Mouse (Mus musculus) heart, embryonic 12.5 days (tissue): Measurements from ENCODE around the gene Fgf12. TPM values are rescaled to one million over a fixed set of nuclear protein-coding genes. Genes with fewer than 3 reads are reported as not detected.

Experiments
- ATAC-seq: fragments of 200-750 bp; cut with Nextera tagmentation; 2 replicates; pipeline ENCODE4 v1.8.0; 2017; ENCODE audit warnings: moderate TSS enrichment, moderate library complexity; ENCODE audit not compliant: insufficient number of reproducible peaks, low FRiP score
- H3K27ac ChIP-seq: fragments of 300-500 bp; sonication (generic); 2 replicates; pipeline ENCODE4 v1.5.1; 2016; ENCODE audit warnings: mild to moderate bottlenecking, moderate library complexity; ENCODE audit not compliant: poor library complexity, severe bottlenecking
- H3K27me3 ChIP-seq: fragments of 300-500 bp; sonication (generic); replicated peaks from 2 replicates; pipeline ENCODE4 v1.6.1; 2016; ENCODE audit warnings: mild to moderate bottlenecking, moderate library complexity
- H3K36me3 ChIP-seq: fragments of 300-500 bp; sonication (generic); 2 replicates; pipeline ENCODE4 v1.6.1; 2016; ENCODE audit warnings: mild to moderate bottlenecking, moderate library complexity
- H3K4me1 ChIP-seq: fragments of 300-500 bp; sonication (generic); replicated peaks from 2 replicates; pipeline ENCODE4 v1.6.1; 2016; ENCODE audit warnings: mild to moderate bottlenecking
- H3K4me2 ChIP-seq: fragments of 300-500 bp; sonication (generic); 2 replicates; pipeline ENCODE4 v1.6.1; 2016; ENCODE audit warnings: mild to moderate bottlenecking, moderate library complexity
- H3K4me3 ChIP-seq: fragments of 300-500 bp; sonication (generic); 2 replicates; pipeline ENCODE4 v1.5.1; 2016; ENCODE audit warnings: mild to moderate bottlenecking
- H3K9ac ChIP-seq: fragments of 300-500 bp; sonication (generic); 2 replicates; pipeline ENCODE4 v1.6.1; 2016; ENCODE audit warnings: mild to moderate bottlenecking, moderate library complexity
- H3K9me3 ChIP-seq: fragments of 300-500 bp; sonication (generic); replicated peaks from 2 replicates; pipeline ENCODE4 v1.6.1; 2016; ENCODE audit warnings: mild to moderate bottlenecking, moderate library complexity
- WGBS: fragments of 180-500 bp; shearing (Covaris S2); methylation state at CpG from one replicate; pipeline ENCODE4 v1.1.7; 2016; 5-methylcytosine and 5-hydroxymethylcytosine counted together
- polyA plus RNA-seq: library from polyadenylated mRNA; unstranded; fragments of >200 nt; fragmentation: Nextera tagmentation; extraction: Ambion mirVana; gene quantifications from 2 replicates; pipeline ENCODE4 v1.2.1, GENCODE M21; 2016

Fgf12 gene
- polyA plus RNA-seq, 1 experiment from 2014 or later = 8.3 TPM

GRCm38 (mm10) chr16:28555219-28555618, 197.6 kb downstream of the Fgf12 start:
- no peak for ATAC-seq
- Histone ChIP-seq H3K9me3 (0 out of 2 replicates have a peak, but pooled peaks cover 3% of the 10 kb centered on the region), H3K36me3 (no peaks in the 10 kb centered on the region), H3K9ac (no peak overlapping the region), H3K4me2 (no peak overlapping the region), H3K4me3 (no peak overlapping the region), H3K27me3 (no peaks in the 10 kb centered on the region), H3K27ac (no peak overlapping the region), H3K4me1 (no peaks in the 10 kb centered on the region)
- 83% methylated on average over 10 of the region's 10 CpGs for WGBS

GRCm38 (mm10) chr16:28539423-28539822, 213.4 kb downstream of the Fgf12 start:
- WGBS = 63% methylated on average over 3 of the region's 3 CpGs
- no peaks in the 10 kb centered on the region for H3K36me3 ChIP-seq
- no peak overlapping the region for H3K4me3 ChIP-seq
- no peak overlapping the region for H3K4me2 ChIP-seq
- H3K27ac ChIP-seq = no peak overlapping the region
- H3K9me3 ChIP-seq = no peaks in the 10 kb centered on the region
- H3K27me3 ChIP-seq = no peaks in the 10 kb centered on the region
- no peak overlapping the region for H3K9ac ChIP-seq
- ATAC-seq = no peak
- no peaks in the 10 kb centered on the region for H3K4me1 ChIP-seq

GRCm38 (mm10) chr16:28517596-28518524, 235.0 kb downstream of the Fgf12 start:
- Histone ChIP-seq H3K4me3 (peak overlapping the region; percentile 38), H3K27me3 (no peaks in the 10 kb centered on the region), H3K9ac (no peak overlapping the region), H3K9me3 (no peaks in the 10 kb centered on the region), H3K36me3 (no peaks in the 10 kb centered on the region), H3K27ac (no peak overlapping the region), H3K4me1 (0 out of 2 replicates have a peak, but pooled peaks cover 3% of the 10 kb centered on the region), H3K4me2 (peak overlapping the region; percentile 65)
- ATAC-seq = no peak
- 34% methylated on average over 21 of the region's 21 CpGs for WGBS

GRCm38 (mm10) chr16:28512446-28512845, 240.4 kb downstream of the Fgf12 start:
- no peak overlapping the region for H3K27ac ChIP-seq
- no peaks in the 10 kb centered on the region for H3K4me1 ChIP-seq
- H3K9me3 ChIP-seq = no peaks in the 10 kb centered on the region
- no peak overlapping the region for H3K4me3 ChIP-seq
- no peak overlapping the region for H3K9ac ChIP-seq
- no peaks in the 10 kb centered on the region for H3K36me3 ChIP-seq
- H3K27me3 ChIP-seq = no peaks in the 10 kb centered on the region
- 34% methylated on average over 6 of the region's 6 CpGs for WGBS
- no peak for ATAC-seq
- no peak overlapping the region for H3K4me2 ChIP-seq

- no peak for ATAC-seq
- no peak overlapping the region for H3K27ac ChIP-seq
- H3K4me3 ChIP-seq = no peak overlapping the region
- no peaks in the 10 kb centered on the region for H3K9me3 ChIP-seq
- no peaks in the 10 kb centered on the region for H3K36me3 ChIP-seq
- no peak overlapping the region for H3K4me2 ChIP-seq
- WGBS = 30% methylated on average over 5 of the region's 5 CpGs
- no peak overlapping the region for H3K9ac ChIP-seq
- no peaks in the 10 kb centered on the region for H3K4me1 ChIP-seq
- H3K27me3 ChIP-seq = no peaks in the 10 kb centered on the region
Measured at GRCm38 (mm10) chr16:28511413-28511812, 241.5 kb downstream of the Fgf12 start.

- H3K4me1 ChIP-seq = no peaks in the 10 kb centered on the region
- H3K36me3 ChIP-seq = no peaks in the 10 kb centered on the region
- no peaks in the 10 kb centered on the region for H3K9me3 ChIP-seq
- no peak overlapping the region for H3K9ac ChIP-seq
- H3K4me3 ChIP-seq = no peak overlapping the region
- H3K4me2 ChIP-seq = no peak overlapping the region
- ATAC-seq = no peak
- H3K27me3 ChIP-seq = no peaks in the 10 kb centered on the region
- 78% methylated on average over 12 of the region's 12 CpGs for WGBS
- H3K27ac ChIP-seq = no peak overlapping the region
Measured at GRCm38 (mm10) chr16:28497971-28498607, 254.8 kb downstream of the Fgf12 start.

GRCm38 (mm10) chr16:28491711-28492110, 261.2 kb downstream of the Fgf12 start:
- Histone ChIP-seq H3K9ac (no peak overlapping the region), H3K27ac (no peak overlapping the region), H3K36me3 (no peaks in the 10 kb centered on the region), H3K9me3 (no peaks in the 10 kb centered on the region), H3K27me3 (no peaks in the 10 kb centered on the region), H3K4me2 (no peak overlapping the region), H3K4me1 (no peaks in the 10 kb centered on the region), H3K4me3 (no peak overlapping the region)
- WGBS = 48% methylated on average over 6 of the region's 6 CpGs
- ATAC-seq = no peak

GRCm38 (mm10) chr16:28490515-28490914, 262.4 kb downstream of the Fgf12 start:
- H3K4me1 ChIP-seq = no peaks in the 10 kb centered on the region
- H3K27ac ChIP-seq = no peak overlapping the region
- H3K4me3 ChIP-seq = no peak overlapping the region
- ATAC-seq = no peak
- no peaks in the 10 kb centered on the region for H3K36me3 ChIP-seq
- H3K9ac ChIP-seq = no peak overlapping the region
- 8% methylated on average over 6 of the region's 6 CpGs for WGBS
- H3K27me3 ChIP-seq = no peaks in the 10 kb centered on the region
- no peak overlapping the region for H3K4me2 ChIP-seq
- 0 out of 2 replicates have a peak, but pooled peaks cover 3% of the 10 kb centered on the region for H3K9me3 ChIP-seq

- H3K9me3 ChIP-seq = 0 out of 2 replicates have a peak, but pooled peaks cover 3% of the 10 kb centered on the region
- H3K36me3 ChIP-seq = no peaks in the 10 kb centered on the region
- H3K4me3 ChIP-seq = no peak overlapping the region
- no peak overlapping the region for H3K9ac ChIP-seq
- H3K4me2 ChIP-seq = no peak overlapping the region
- 69% methylated on average over 3 of the region's 3 CpGs for WGBS
- H3K27me3 ChIP-seq = no peaks in the 10 kb centered on the region
- no peak overlapping the region for H3K27ac ChIP-seq
- ATAC-seq = no peak
- no peaks in the 10 kb centered on the region for H3K4me1 ChIP-seq
Measured at GRCm38 (mm10) chr16:28484920-28485319, 267.9 kb downstream of the Fgf12 start.

- WGBS = 78% methylated on average over 2 of the region's 2 CpGs
- Histone ChIP-seq H3K9me3 (0 out of 2 replicates have a peak, but pooled peaks cover 3% of the 10 kb centered on the region), H3K4me1 (no peaks in the 10 kb centered on the region), H3K36me3 (no peaks in the 10 kb centered on the region), H3K27ac (no peak overlapping the region), H3K27me3 (no peaks in the 10 kb centered on the region), H3K4me3 (no peak overlapping the region), H3K9ac (no peak overlapping the region), H3K4me2 (no peak overlapping the region)
- ATAC-seq = no peak
Measured at GRCm38 (mm10) chr16:28479022-28479421, 273.8 kb downstream of the Fgf12 start.

GRCm38 (mm10) chr16:28476651-28477050, 276.2 kb downstream of the Fgf12 start:
- no peaks in the 10 kb centered on the region for H3K36me3 ChIP-seq
- no peak overlapping the region for H3K4me3 ChIP-seq
- no peak overlapping the region for H3K9ac ChIP-seq
- no peak overlapping the region for H3K27ac ChIP-seq
- ATAC-seq = no peak
- H3K4me1 ChIP-seq = no peaks in the 10 kb centered on the region
- 0 out of 2 replicates have a peak, but pooled peaks cover 3% of the 10 kb centered on the region for H3K9me3 ChIP-seq
- 90% methylated on average over 4 of the region's 4 CpGs for WGBS
- no peaks in the 10 kb centered on the region for H3K27me3 ChIP-seq
- H3K4me2 ChIP-seq = no peak overlapping the region
